Mouse (Mus musculus): ENCODE measurements around the gene Dap. TPM values are rescaled to one million over a fixed set of nuclear protein-coding genes. Genes with fewer than 3 reads are reported as not detected.

The Dap gene
- polyA plus RNA-seq (2016; fragmentation: Nextera tagmentation; extraction: Ambion mirVana), result 51.6 and 59.1 TPM in 2 replicates

DNA sequence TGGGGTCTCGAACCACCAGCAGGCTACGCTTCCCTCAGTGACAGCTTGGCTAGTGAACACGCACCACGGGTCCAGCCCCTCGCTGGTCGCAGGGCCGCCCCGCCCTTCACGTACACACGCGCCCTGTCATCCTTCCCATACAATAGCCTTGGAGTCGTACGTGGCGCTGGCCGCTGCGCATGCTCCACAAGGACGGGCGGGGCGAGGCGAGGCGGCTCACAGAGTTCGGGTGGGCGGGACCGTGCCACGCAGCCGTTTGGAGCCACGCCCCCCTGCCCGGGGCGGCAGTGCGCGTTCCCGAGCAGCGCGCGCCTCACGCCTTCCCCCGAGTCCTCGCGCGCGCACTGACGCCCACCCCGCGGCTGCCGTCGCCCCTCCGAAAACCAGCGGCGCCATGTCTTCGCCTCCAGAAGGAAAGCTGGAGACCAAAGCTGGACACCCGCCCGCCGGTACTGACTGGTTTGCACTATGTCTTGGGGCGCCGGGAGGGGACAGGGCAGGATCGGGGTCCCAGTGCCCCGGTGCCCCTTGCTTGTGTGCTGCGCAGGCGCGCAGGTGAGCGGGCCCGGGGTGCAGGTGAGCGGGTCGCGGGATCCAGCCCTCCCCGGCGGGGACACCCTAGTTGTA is at the start of gene Dap:
Dap (plus strand) TSS at position 180 of the 627 bp plus-strand sequence.
- Histone ChIP-seq H3K4me2 (peak within 1 kb of the TSS; percentile 78), H3K9me3 (replicated peaks) (no peaks in the 10 kb centered on the region), H3K36me3 (no peaks in the 10 kb centered on the region), H3K4me3 (peak within 1 kb of the TSS; percentile 91), H3K4me1 (replicated peaks) (peaks cover 25% of the 10 kb centered on the region), H3K27me3 (replicated peaks) (no peaks in the 10 kb centered on the region), H3K27ac (ENCODE audit: poor library complexity, severe bottlenecking) (peak within 1 kb of the TSS; percentile 70), H3K9ac (peak within 1 kb of the TSS; percentile 95)
- ATAC-seq (ENCODE audit: insufficient number of reproducible peaks, low FRiP score), result peak; percentile 99
- under 1% methylated on average over 64 of the region's 67 CpGs for WGBS

GRCm38 (mm10) chr15:31176566-31176965 is 47.5 kb upstream of the Dap start:
- Histone ChIP-seq H3K27ac (ENCODE audit: poor library complexity, severe bottlenecking) (no peak overlapping the region), H3K9me3 (replicated peaks) (no peaks in the 10 kb centered on the region), H3K4me1 (replicated peaks) (no peaks in the 10 kb centered on the region), H3K4me3 (no peak overlapping the region), H3K4me2 (no peak overlapping the region), H3K27me3 (replicated peaks) (no peaks in the 10 kb centered on the region), H3K36me3 (no peaks in the 10 kb centered on the region), H3K9ac (no peak overlapping the region)
- 54% methylated on average over 8 of the region's 8 CpGs for WGBS
- no peak for ATAC-seq (ENCODE audit: insufficient number of reproducible peaks, low FRiP score)

DNA sequence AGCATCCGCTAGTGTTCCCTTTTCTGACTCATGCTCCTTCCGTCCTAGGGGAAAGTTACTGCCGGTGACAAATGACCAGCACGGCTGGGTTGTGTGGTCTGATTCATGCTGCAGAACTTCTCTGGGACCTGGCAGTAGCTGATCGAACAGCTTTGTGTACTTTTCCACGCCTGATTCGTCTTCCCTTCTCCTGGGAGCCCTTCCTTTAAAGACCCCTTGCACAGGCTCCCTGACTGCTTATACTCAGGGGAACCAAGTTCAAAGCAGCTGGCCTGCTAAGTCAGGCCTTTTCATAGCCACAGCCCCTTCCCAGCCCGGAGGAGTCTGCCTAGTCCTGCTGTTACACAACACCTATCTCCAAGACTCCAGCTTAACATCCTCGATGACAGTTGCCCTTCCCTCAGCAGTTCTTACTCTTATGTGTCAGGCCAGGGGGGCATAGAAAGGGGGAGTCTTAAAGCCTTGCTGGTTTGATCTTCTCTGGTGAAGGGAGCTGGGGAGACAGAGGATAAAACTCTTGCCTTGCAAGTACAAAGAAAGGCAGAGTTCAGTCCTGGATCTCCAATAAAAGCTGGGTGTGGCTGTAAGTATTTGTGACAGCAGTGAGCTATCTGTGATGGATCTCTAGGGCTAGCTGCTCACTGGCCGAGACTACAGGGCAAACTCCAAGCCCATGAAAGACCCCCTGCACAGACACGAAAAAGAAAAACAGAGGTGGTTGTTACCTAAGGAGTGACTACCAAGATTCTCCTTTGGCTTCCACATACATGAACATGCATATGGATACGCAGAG is 39.3 kb upstream of the Dap start:
- no peaks in the 10 kb centered on the region for H3K9me3 ChIP-seq (replicated peaks)
- H3K4me3 ChIP-seq, result no peak overlapping the region
- WGBS, result 53% methylated on average over 12 of the region's 12 CpGs
- no peak overlapping the region for H3K4me2 ChIP-seq
- ATAC-seq (ENCODE audit: insufficient number of reproducible peaks, low FRiP score), result no peak
- H3K36me3 ChIP-seq, result no peaks in the 10 kb centered on the region
- no peaks in the 10 kb centered on the region for H3K27me3 ChIP-seq (replicated peaks)
- 0 out of 2 replicates have a peak, but pooled peaks cover 5% of the 10 kb centered on the region for H3K4me1 ChIP-seq (replicated peaks)
- no peak overlapping the region for H3K9ac ChIP-seq
- no peak overlapping the region for H3K27ac ChIP-seq (ENCODE audit: poor library complexity, severe bottlenecking)

GRCm38 (mm10) chr15:31185506-31185905 is 38.6 kb upstream of the Dap start:
- Histone ChIP-seq H3K4me2 (no peak overlapping the region), H3K27ac (ENCODE audit: poor library complexity, severe bottlenecking) (no peak overlapping the region), H3K4me3 (no peak overlapping the region), H3K4me1 (replicated peaks) (0 out of 2 replicates have a peak, but pooled peaks cover 5% of the 10 kb centered on the region), H3K9ac (no peak overlapping the region), H3K27me3 (replicated peaks) (no peaks in the 10 kb centered on the region), H3K9me3 (replicated peaks) (no peaks in the 10 kb centered on the region), H3K36me3 (no peaks in the 10 kb centered on the region)
- no peak for ATAC-seq (ENCODE audit: insufficient number of reproducible peaks, low FRiP score)
- WGBS, result 79% methylated on average over 5 of the region's 5 CpGs

DNA sequence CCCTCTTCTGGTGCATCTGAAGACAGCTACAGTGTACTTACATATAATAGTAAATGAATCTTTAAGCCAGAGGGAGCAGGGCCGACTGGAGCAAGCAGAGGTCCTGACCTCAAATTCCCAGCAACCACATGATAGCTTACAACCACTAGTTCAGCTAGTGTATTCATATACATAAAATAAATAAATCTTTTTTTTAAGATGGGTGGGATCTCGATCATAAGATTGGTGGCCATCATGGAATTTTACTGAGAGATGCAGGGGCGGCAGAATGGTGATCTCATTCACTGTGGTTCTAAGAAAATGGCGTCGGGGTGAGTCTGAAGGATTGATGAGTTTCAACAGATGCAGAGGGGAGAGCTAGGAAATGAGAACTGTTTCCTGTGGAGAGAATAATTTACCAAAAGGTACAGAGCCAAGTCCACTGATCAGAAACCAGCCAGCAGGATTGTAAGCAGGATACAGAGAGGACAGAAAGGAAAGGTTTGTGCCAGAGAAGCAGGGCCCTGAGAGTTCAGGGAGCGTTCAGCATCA is 37.7 kb upstream of the Dap start:
- H3K9me3 ChIP-seq (replicated peaks), result no peaks in the 10 kb centered on the region
- peak overlapping the region; percentile 47; the same call in 1 of the 2 replicates for H3K27ac ChIP-seq (ENCODE audit: poor library complexity, severe bottlenecking)
- H3K9ac ChIP-seq, result no peak overlapping the region
- WGBS, result 80% methylated on average over 6 of the region's 6 CpGs
- ATAC-seq (ENCODE audit: insufficient number of reproducible peaks, low FRiP score), result no peak
- H3K4me3 ChIP-seq, result no peak overlapping the region
- H3K27me3 ChIP-seq (replicated peaks), result no peaks in the 10 kb centered on the region
- H3K36me3 ChIP-seq, result no peaks in the 10 kb centered on the region
- no peak overlapping the region for H3K4me2 ChIP-seq
- 0 out of 2 replicates have a peak, but pooled peaks cover 5% of the 10 kb centered on the region for H3K4me1 ChIP-seq (replicated peaks)

DNA sequence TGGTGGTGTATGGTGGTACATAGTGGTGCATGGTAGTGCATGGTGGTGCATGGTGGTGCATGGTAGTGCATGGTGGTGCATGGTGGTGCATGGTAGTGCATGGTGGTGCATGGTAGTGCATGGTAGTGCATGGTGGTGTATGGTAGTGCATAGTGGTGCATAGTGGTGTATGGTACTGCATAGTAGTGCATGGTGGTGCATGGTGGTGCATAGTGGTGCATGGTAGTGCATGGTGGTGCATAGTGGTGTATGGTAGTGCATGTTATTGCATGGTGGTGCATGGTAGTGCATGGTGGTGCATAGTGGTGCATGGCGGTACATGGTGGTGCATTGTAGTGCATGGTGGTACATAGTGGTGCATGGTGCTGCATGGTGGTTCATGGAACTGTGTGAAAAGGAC is 31.6 kb upstream of the Dap start:
- Histone ChIP-seq H3K4me2 (no peak overlapping the region), H3K27ac (ENCODE audit: poor library complexity, severe bottlenecking) (no peak overlapping the region), H3K36me3 (no peaks in the 10 kb centered on the region), H3K4me3 (no peak overlapping the region), H3K27me3 (replicated peaks) (no peaks in the 10 kb centered on the region), H3K4me1 (replicated peaks) (no peaks in the 10 kb centered on the region), H3K9me3 (replicated peaks) (no peaks in the 10 kb centered on the region), H3K9ac (no peak overlapping the region)
- ATAC-seq (ENCODE audit: insufficient number of reproducible peaks, low FRiP score), result no peak
- whole genome bisulfite sequencing, result 92% methylated on average over 1 of the region's 1 CpGs

GRCm38 (mm10) chr15:31195776-31196175 is 28.3 kb upstream of the Dap start:
- H3K27ac ChIP-seq (ENCODE audit: poor library complexity, severe bottlenecking), result no peak overlapping the region
- no peak overlapping the region for H3K4me2 ChIP-seq
- H3K9ac ChIP-seq, result no peak overlapping the region
- ATAC-seq (ENCODE audit: insufficient number of reproducible peaks, low FRiP score), result no peak
- no peaks in the 10 kb centered on the region for H3K9me3 ChIP-seq (replicated peaks)
- WGBS, result 76% methylated on average over 6 of the region's 6 CpGs
- H3K36me3 ChIP-seq, result no peaks in the 10 kb centered on the region
- no peaks in the 10 kb centered on the region for H3K27me3 ChIP-seq (replicated peaks)
- no peak overlapping the region for H3K4me3 ChIP-seq
- H3K4me1 ChIP-seq (replicated peaks), result no peaks in the 10 kb centered on the region

GRCm38 (mm10) chr15:31207346-31208093 is 16.6 kb upstream of the Dap start:
- Histone ChIP-seq H3K9ac (no peak overlapping the region), H3K4me1 (replicated peaks) (peaks cover 8% of the 10 kb centered on the region), H3K4me2 (no peak overlapping the region), H3K36me3 (no peaks in the 10 kb centered on the region), H3K4me3 (no peak overlapping the region), H3K9me3 (replicated peaks) (no peaks in the 10 kb centered on the region), H3K27ac (ENCODE audit: poor library complexity, severe bottlenecking) (no peak overlapping the region), H3K27me3 (replicated peaks) (no peaks in the 10 kb centered on the region)
- no peak for ATAC-seq (ENCODE audit: insufficient number of reproducible peaks, low FRiP score)
- 72% methylated on average over 9 of the region's 9 CpGs for WGBS

DNA sequence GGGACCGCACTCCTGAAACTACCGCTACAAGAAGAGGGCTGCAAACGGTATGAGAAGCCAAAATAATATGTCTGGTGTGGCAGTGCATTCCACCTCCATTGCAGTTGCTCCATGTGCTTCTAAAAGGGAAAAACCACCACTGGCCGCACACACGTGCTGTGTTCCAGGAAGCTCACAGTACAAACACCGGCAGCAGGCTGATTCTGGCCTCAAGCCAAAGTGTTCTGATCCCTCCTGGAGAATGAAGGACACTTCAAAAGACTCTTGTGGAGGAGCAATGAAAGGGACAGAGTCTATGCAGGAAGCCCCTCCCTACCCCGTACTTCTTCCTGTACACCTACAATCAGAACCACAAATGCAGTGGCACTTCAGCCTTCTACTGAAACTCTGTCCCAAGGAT is 12.2 kb upstream of the Dap start:
- H3K36me3 ChIP-seq, result no peaks in the 10 kb centered on the region
- peaks cover 8% of the 10 kb centered on the region for H3K4me1 ChIP-seq (replicated peaks)
- H3K4me3 ChIP-seq, result no peak overlapping the region
- H3K27me3 ChIP-seq (replicated peaks), result no peaks in the 10 kb centered on the region
- ATAC-seq (ENCODE audit: insufficient number of reproducible peaks, low FRiP score), result peak; percentile 64; the same call in 1 of the 2 replicates
- H3K4me2 ChIP-seq, result no peak overlapping the region
- H3K9ac ChIP-seq, result no peak overlapping the region
- WGBS, result 60% methylated on average over 7 of the region's 7 CpGs
- no peaks in the 10 kb centered on the region for H3K9me3 ChIP-seq (replicated peaks)
- H3K27ac ChIP-seq (ENCODE audit: poor library complexity, severe bottlenecking), result no peak overlapping the region

DNA sequence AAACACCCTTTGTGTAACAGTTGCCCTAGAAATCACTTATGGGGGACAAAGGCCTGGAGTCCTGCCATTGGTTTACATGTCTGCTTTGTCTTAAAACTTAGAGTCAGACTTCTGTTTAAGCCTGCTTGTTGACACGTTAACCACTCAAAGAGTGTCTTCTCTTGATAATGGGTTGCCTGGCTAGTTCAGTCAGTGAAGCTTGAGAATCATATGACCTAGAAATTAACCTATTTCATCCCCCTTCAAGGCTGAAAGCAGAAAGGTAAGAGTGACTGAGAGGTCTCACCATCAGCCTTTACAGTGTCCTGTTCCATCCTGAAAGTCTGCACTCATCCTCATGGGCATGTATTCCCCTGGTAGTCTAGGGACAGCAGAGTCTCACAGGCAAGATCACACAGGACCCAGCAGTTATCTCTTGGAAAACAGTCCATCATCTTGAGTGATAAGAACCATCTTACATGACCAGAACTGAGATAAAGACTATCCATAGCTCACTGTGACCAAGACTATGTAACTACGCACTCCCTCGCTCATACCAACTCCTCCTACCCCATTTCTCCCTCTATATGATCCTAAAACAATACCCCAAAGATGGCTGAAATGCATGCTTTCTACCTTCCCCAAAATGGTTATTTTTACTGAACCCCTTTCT is 10.4 kb upstream of the Dap start:
- Histone ChIP-seq H3K4me1 (replicated peaks) (peaks cover 8% of the 10 kb centered on the region), H3K9me3 (replicated peaks) (no peaks in the 10 kb centered on the region), H3K27me3 (replicated peaks) (no peaks in the 10 kb centered on the region), H3K4me2 (no peak overlapping the region), H3K4me3 (no peak overlapping the region), H3K27ac (ENCODE audit: poor library complexity, severe bottlenecking) (no peak overlapping the region), H3K36me3 (no peaks in the 10 kb centered on the region), H3K9ac (no peak overlapping the region)
- WGBS, result 82% methylated on average over 3 of the region's 3 CpGs
- ATAC-seq (ENCODE audit: insufficient number of reproducible peaks, low FRiP score), result no peak

Data from heart, embryonic 12.5 days (tissue).